Mouse (Mus musculus) retina, postnatal 1 day (tissue): ENCODE measurements around the gene Hcn1.
A peak's percentile ranks its signal among the peaks of the same experiment; 100 is the strongest.
"Not testable (repeated sequence)": the region's sequence is repeated elsewhere in the genome, so short reads cannot be mapped to it uniquely, and the experiment has no call there.

Source experiments
- DNase-seq: peaks from one replicate; pipeline ENCODE4 v3.0.0-alpha.2; 2012

Gene Hcn1

DNA sequence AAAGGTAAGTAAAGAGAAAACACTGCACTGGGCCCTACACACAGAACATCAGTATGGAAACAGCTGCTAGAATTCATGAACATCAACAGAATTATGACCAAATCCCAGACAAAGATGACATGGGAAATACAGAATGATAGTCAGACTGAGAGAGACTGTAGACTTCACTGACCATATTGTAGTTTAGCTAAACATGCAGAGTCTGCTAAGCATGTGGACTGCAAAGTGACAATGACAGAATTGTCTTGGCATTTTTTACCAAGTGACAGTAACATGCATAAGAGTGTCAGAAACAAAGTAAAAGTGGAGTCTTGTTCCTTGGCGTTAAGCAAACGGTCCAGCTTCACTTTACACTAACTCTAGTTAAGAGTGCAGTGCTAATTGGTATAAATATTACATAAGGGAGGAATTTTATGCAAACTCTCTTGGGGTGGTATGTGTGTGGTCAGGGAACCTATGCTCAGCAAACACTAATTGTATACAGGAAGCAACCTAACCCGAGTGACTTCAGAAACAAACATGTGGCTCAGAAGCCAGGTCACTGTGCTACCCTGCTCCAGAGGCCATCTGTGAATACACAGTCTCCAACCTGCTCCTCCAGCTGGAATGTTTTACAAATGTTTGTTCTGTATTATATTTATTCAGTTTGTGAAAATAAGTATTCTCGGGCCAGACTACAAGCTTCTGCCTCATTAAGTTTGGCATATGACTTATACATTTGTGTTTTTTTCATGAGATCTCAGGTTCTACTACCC is 278.5 kb downstream of the Hcn1 start:
- no peak for DNase-seq

DNA sequence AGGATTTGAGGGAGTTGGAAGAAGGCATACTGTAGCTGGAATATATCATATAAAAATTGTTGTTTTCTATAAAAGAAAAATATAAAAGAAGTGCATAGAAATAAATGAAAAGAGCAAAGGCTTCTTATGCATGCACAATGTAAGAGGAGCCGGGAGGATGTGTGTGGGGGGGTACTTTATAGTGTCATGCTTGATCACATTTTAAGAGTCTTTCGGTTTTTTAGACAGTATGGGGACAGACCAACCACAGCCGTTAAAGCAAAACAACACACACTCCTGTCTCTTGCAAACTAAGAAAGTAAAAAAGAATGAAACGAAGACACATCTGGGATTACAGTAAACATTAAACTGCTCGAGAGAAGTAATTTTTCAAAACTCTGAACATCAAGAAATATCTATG is 290.0 kb downstream of the Hcn1 start:
- DNase-seq: no peak

DNA sequence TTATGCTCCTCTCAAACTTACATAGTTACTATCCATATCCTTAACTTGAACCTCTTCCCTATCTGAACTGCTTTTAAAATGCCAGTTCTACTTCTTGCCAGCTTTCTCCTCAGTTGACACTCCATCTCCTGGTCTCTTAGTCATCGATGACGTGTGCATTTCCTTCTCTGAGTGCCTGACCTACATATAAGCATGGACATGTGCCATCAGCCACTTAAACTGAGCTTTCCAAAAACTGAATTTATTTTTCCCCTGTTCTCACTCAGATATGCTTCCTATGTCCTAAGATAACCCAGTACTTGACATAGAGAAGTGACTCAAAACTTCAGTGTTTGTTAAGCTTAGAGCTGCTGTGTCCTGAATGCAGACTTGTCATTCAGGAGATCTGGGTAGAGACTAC is 295.9 kb downstream of the Hcn1 start:
- DNase-seq: peak; percentile 17

DNA sequence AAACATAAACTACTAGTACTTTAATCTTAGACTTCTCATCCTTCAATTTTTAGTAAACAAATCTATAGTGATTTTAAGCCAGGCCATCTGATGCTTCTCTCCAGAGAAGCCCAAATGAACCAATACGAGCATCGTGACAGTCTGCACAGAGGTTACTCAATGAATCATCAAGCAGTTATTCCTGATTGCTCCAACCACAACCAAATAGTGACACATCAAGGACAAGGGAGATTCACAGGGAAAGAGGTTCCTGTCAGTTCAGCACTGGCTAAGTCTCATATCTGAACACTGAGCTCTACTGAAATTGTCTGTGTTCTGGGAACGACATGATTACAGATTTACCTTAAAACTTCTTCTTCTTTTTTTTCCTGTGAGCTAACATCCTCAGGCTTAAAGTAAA is 305.7 kb downstream of the Hcn1 start:
- DNase-seq: no peak

DNA sequence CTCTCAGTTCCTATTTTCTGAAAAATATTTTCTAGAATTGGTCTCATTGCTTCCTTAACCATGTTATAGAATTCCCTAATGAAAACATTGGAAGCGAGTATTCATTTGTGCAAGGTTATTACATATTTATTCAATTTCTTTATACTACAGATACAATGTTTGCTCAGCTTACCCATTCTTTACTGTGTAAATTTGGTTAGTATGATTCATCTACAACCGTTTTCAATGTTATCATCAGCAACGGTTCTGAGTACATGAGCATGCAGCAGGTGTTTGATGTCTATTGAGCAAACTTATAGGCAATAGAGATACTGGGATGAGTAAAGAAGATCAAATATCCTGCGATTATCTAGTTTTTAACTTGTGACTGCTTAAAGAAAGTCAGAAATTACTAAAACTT is 327.6 kb downstream of the Hcn1 start:
- DNase-seq: no peak

DNA sequence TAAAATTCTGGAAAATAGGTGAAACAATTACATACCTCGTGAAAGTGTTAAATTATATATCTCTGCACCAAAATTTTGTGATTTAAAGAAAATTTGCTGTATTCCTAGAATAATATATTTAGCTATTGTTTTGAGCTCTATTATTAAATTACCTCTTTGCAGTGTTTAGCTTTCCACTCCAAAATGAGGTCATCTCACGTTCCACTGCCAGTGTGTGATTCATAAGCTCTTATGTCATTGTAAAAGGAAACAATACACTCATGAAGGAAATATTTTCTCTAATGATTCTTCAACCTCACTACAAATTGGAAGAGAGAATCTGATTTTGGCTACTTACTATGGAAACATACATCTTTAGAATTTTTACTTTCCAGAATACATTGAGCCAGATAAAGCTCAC is 329.6 kb downstream of the Hcn1 start:
- DNase-seq: no peak

DNA sequence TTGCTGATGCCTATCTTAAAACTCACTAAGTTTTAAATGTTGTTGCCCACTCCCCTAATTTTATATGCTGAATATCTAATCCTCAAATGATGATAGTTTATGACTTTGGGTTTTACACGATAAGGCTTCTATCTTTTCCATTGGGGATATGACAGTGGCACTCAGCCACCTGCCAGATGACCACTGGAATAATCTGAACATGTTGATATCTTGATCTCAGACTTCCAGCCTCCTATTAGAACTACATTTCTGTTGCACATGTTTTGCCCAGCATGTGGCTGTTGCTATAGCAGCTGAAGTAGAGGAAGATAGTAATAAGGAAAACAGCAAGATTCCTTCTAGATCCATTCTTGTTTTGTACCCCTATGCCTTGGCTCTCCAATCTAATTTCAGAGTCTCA is 336.6 kb downstream of the Hcn1 start:
- no peak for DNase-seq

DNA sequence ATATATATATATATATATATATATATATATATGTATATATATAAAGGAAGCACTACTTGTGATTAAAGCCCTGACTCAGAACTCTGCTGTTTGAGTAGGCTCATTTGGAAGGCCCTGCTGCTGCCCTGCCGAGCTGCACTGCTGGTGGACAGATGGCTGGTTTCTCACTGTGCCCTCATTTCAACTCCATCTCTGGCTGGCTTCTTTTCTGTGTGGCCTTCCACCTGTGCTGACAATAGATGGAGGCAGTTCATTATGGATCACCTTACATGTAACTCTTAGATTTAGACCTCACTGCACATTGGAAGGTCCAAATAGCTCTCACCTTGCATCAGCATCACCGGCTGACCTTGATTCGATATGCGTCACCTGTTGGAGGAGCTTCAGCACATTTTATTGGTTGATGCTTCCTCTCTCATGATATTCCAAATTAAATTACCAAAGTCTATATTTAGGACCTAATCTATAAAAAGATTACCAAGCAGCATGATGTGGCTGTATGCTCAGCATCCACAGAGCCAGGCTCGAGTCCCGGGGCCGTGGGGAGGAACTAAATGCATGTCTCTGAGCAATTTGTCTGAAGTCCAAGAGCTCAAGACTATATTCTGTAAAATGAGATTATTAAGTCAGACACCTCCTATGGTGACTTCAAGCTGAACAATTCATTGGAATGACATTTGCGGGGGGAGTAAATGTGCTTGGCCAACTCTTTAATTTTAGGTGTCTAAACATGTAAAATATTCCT is 338.6 kb downstream of the Hcn1 start:
- DNase-seq: peak; percentile 14

DNA sequence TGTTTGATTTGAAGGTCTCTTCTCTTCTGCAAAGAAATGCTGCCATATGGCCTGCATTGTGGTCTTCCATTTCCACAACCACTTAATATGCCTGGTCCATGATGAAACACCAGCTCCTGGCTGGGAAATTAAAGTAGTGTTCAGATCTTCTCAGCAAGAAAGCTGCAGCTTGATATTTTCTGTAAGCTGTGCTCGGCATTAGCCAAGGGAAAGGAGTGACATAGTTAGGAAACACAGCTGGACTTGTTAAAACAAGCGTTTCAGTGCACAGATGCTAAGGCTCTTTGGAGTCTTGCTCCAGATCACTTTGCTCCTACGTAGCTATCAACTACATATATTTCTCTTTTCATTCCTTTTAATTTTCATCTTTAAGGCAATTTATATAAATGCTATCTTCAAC is 344.7 kb downstream of the Hcn1 start:
- DNase-seq: no peak

DNA sequence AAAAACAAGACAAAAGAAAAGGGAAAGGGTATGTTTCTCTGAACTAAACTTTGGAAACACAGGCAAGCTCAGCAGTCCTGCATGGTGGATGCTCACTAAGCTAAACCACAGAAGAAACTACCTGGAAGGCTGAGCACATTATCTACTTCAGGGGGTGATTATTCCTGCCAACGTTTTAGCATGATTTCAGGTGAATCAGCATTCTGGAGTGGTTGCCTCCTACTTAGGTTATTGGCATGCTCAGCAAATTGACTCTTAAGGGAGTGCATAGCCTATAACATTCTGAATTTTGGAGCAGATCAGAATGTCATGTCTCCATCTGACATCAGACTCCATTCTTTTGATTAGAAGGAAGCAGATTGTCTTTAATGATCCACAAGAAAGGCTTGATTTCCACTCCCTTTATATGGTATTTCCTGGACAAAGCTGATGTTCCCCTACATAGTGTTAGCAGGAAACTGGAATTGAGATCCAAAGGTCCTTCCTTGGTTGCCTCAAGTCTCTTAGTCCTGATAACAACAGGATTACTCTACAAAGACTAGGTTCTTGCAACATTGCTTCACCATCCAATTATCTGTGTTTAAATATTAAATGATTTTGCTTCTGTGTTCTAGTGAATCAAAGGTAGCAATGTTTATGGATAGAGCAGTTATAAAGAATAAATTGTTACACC is 345.7 kb downstream of the Hcn1 start:
- DNase-seq: no peak

DNA sequence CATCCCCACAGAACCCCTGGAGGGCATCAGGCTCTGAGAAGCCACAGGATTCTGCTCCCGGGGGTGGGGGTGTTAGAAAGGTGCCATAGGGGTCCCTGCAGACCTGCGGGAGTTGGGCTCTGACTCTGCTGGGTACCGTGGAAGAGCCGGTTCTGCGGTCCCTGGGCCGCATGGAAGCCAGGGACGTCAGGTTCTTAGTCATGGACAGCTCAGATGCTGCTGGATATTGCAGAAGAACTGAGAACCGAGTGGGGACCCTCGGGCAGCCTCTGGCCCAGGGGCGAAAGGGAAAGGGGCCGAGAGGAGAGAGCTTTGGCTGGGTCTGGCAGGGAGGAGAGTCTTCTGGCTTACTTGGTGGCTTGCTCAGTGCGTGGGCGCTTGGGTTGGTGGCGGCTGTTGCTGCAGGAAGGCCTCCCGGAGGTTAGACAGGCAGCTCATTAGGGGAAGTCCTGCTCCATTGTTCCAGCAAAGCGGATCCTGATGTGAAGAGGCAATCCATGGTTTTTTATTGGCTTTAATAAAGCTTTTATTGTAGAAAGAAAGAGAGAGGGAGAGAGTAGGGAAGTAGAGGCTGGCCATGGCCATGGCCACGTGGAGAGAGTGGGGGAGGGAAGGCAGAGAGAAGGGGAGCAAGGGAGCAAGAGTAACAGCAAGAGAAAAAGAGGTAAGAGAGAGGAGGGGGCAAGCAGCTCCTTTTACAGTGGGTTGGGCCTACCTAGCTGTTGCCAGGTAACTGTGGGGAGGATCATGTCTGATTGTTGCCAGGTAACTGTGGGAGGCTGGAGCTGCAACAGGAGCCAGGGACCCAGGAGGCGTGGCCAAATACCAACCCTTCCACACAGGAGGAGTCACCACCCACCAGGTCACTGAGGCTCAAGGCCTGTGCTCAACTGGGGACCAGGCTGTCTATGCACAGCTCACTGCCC is 356.6 kb downstream of the Hcn1 start:
- peak; percentile 48 for DNase-seq

DNA sequence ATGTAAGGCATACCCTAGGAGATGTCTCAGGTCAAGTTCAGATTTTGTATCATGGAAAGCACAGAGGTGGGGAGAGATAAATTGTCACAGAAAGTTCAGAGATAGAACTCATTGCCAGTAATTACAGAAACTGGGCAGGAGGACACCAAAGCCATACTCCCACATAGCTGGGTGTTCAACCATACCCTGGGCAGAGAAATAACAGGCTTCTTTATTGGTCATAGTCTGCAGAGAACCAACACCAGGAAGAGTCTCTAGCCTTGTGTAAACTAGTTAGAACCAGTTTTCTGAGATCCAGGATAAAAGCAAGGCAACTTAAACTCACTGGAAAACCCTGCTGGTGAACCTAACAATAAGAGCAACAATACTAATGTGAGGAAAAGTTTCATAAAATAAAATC is 362.5 kb downstream of the Hcn1 start:
- DNase-seq: no peak

DNA sequence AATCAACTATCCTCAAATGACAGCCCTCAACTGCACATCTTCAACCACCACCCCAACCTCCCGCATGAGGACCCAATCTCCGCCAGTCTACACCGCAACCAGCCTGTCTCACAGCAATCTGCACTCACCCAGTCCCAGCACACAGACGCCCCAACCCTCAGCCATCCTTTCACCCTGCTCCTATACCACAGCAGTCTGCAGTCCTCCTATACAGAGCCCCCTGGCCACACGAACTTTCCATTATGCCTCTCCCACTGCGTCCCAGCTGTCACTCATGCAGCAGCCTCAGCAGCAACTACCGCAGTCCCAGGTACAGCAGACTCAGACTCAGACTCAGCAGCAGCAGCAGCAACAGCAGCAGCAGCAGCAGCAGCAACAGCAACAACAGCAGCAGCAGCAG is 373.3 kb downstream of the Hcn1 start:
- no peak for DNase-seq

DNA sequence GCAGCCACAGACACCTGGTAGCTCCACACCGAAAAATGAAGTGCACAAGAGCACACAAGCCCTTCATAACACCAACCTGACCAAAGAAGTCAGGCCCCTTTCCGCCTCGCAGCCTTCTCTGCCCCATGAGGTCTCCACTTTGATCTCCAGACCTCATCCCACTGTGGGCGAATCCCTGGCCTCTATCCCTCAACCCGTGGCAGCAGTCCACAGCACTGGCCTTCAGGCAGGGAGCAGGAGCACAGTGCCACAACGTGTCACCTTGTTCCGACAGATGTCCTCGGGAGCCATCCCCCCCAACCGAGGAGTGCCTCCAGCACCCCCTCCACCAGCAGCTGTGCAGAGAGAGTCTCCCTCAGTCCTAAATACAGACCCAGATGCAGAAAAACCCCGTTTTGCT is 373.7 kb downstream of the Hcn1 start:
- DNase-seq: peak; percentile 8

DNA sequence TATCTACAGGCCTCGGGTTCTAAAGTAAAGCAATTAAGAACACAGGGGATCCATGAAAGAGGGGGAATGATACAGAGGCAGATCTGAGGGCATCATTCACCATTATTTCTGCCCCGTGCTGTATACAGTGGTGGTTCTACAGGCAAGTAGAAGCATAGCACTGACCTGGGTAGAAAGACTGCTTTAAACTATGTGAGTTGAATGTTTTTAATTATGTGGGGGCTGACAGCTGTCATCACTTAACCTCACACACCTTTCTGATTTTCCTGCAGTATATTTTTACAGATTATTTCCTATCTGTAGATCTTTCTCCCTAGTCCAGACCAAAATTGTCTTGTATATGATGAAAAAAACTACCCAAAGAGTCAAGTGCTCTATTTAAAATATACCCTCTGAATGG is 382.2 kb downstream of the Hcn1 start:
- no peak for DNase-seq

DNA sequence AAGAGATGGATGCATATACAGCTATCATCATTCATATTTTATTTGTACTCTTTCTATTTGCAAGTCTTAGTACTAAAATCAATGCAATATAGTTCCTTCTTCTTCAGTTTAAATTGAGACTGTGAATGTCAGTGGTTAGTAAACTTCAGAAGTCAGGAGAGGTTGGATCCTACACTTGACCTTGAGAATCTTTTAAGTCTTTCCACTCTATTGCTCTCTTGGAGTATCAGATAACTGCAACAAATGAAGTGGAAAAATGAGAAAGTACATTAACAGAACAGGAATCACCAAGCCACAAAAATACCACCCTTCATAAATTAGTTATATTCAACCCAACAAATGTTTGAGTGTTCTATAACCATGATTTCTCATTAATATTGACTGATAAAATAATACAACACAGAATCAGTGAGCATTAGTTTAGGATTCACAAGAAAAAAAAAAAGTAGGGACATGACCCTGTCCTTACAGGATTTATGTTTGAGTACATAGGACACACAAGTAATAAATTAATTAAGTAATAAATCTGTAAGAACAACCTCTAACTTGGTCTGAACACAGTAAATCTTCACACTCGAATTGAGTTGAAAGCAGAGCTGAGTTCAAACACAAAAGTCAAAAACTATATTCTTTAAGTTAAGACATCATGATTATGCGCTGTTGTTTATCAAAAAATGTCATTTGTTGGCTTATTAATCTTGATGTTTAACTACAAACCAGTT is 397.8 kb downstream of the Hcn1 start:
- no peak for DNase-seq

DNA sequence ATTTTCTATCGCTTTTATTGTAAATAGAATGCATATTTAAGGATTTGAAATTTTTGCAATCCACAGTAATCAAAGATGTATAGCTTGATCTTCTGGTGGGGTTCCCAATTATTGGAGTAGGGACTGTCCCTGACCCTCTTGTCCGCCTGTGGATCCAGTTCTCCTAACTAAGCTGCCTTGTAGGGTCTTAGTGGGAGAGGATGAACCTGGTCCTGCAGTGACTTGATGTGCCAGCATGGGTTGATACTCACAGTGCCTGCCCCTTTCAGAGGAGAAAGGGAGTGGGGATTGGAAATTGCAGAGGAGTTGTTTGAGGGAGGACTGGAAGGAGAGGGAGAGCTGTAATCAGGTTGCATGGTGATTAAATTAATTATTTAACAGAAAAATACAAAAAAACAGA is 398.4 kb downstream of the Hcn1 start:
- DNase-seq: no peak

DNA sequence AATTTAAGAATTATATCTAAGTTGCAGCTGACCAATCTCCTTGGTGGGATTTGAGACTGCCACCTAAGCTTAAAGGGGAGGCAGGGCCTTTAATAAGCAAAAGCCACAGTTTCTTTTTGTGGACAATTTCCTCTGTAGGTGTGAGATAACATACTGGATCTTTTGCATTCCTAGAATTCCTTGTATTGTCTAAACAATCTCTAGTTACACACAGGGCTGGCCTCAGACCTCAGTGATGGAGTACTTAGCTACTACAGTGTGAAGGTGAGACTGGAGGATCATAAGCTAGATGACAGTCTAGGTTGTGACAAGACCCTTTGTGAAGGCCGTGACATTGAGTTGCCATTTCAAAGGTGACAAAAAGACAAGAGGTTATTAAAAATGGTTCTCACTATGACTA is 419.1 kb downstream of the Hcn1 start:
- no peak for DNase-seq

DNA sequence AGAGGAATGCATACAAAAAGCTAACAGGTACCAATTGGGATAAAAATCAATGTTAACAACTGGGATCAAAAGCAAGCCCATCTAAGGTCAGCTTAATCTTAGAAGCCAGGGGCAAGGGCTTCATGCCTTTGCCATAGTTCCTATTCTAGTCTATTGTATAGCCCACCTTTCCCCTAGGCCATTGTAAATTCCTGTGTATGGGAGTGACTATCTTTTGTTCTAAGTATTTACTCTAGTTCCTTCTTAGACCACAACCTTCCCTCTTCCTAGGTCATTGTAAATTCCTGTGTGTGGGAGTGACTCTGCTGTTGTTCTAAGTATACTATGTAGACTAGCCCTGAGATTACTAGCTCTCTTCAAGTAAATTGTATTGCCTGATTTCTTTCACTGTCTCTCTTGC is 420.8 kb downstream of the Hcn1 start:
- not testable (repeated sequence) for DNase-seq

DNA sequence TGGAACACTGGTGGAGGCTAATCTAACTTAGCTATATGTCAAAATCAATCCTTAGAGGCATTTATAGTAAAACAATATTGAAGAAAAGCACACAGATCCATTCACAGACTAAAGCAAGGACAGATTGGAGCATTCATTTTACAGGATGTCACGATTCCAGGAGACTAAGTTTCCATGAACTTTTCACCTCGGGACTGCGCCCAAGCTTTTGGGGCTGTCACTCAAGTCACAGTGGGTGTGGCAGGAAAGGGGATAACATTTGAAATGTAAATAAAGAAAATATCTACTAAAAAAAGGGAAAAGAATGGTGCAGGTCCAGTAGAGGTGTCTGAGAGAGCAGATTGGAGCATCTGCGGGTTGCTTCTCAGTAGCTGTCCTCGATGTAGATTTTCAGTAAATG is 421.3 kb downstream of the Hcn1 start:
- no peak for DNase-seq

DNA sequence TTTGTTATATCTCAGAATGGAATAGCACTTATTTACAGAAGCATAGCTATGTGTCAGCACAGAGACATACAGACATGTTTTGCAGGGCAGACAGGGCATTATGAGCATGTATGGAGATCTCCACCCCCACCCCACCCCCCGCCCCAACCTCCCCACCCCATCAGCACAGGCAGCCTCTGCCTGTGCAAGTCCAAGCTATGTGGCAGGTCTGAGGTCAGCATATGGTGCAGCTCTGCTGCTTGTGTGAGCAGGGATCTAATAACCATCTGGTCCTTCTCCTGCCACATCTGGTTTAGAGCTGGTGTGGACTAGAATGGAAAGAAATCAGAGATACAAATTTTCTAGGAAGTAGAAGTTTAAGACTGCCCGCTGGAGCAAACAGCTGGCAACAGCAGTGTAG is 424.4 kb downstream of the Hcn1 start:
- no peak for DNase-seq

DNA sequence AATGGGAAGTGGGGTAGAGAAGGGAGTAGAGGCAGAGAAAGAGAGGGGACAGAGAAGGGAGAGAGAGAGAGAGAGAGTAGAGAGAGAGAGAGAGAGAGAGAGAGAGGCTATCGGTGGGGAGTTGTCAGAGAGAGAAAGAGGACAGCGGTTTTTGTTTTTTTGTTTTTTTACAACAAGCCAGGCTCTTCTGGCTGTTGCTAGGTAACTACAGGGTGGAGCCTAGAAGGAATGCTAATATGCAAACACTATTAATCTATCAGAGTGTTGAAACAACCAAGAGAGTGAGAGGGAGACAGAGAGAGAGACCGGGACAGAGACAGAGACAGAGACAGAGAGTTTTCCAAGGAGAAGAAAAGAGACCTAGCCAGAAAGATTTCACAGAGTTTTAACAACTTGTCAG is 425.7 kb downstream of the Hcn1 start:
- no peak for DNase-seq
